Mouse (Mus musculus): ENCODE measurements around the gene Stk11.
A peak's percentile ranks its signal among the peaks of the same experiment; 100 is the strongest.

Gene Stk11

GRCm38 (mm10) chr10:80130403-80131031, 14.9 kb downstream of the Stk11 start:
- no peak for DNase-seq (ENCODE audit: low read depth, low spot score)

- DNase-seq (ENCODE audit: low read depth, low spot score): no peak
Observed at GRCm38 (mm10) chr10:80131316-80131951, 15.8 kb downstream of the Stk11 start.

GRCm38 (mm10) chr10:80131952-80132350, 16.3 kb downstream of the Stk11 start:
- no peak for DNase-seq (ENCODE audit: low read depth, low spot score)

- no peak for DNase-seq (ENCODE audit: low read depth, low spot score)
Observed at GRCm38 (mm10) chr10:80133226-80133849, 17.7 kb downstream of the Stk11 start.

- no peak for DNase-seq (ENCODE audit: low read depth, low spot score)
Observed at GRCm38 (mm10) chr10:80134421-80134820, 18.8 kb downstream of the Stk11 start.

DNA sequence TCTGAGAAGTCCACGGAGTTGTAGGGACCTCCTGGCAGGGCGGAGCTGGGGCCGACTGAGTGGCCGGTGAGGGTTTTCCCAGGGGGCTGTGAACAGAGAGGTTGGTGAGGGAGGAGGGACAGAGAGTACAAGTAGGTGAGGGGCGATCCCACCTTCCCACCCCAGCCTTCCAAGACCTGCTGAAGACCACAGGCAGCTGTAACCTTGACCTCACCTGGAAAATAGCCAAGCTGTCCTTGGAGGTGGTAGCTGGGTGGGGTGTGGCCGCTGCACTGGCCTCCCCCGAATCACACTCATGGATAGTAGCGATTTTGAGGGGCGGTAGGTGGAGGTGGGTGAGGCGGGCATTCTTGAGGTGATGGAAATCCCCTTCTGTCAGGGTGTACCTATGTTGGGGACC, 19.6 kb downstream of the Stk11 start:
- DNase-seq (ENCODE audit: low read depth, low spot score): no peak

GRCm38 (mm10) chr10:80135641-80136040, 20.0 kb downstream of the Stk11 start:
- DNase-seq (ENCODE audit: low read depth, low spot score): no peak

- DNase-seq (ENCODE audit: low read depth, low spot score): no peak
Observed at GRCm38 (mm10) chr10:80136179-80136951, 20.8 kb downstream of the Stk11 start.

DNA sequence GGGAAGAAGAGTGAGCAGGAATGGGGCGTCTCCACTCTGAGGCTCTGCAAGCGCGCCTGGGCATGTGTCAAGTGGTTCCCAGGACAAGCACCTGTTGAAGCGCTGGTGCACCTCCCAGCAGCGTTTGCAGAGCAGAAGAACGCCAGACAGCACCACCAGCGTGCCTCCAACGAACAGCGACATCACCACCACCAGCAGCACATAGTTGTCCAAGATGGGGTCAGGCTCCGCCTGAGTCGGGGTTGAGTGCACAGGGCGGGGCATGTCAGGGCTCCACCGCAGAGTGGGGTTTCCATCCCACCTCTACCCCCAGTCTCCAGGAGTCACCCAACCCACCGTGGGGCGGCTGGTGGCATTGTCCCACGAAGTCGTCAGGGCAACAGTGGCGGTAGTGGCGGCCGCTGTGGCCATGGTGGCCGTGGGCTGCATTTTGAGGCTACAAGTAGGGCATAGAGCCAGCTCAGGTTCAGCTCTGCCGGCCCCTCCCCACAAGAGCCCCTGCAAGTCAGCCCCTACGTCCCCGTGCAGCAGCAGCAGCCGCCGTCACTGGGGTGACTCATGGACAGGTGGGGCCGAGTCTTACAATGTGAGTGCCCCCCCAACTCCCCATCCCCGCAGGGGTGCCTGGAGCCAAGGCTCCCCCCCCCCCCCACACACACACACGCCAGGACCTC, 21.5 kb downstream of the Stk11 start:
- DNase-seq (ENCODE audit: low read depth, low spot score): no peak

DNA sequence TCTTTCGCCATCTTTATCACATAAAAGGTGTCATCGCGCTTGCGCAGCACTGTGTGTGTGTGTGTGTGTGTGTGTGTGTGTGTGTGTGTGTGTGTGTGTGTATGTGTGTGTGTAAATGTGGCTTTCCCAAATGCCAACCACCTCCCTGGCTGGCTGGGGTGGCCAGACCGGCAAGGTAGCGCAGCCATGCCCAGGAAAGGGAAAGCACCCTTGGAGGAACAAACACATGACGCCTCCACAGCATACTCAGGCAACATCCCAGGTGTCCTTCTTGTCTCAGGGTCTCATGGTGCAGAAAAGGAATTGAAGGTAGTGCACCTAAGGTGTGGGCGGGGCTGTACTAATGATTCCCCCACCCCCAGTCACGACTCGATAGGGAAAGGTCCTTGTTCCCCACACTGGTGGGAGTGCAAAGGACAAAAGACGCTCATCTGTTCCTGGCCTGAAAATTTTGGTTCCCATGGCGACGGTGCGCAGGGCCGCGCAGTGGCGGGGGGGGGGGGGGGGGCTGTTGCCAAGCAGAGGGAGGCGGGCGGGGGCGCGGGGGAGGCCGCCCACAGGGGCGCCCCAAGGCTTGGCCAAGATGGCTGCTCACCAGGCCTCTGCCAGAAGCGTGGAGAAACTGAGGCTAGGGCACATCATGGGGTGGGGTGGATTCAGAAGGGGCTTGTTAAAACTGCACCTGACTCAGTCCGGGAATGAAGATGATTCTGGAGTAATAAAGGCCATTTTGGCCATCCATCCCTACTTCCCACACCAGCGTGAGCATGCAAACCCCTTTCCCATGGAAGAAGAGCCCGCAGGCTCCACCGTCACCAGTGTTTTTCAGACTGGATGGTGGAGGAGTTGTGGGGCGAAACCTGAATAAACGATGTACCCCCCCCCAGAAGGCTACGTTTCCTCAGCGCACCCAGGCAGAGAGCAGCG, 22.3 kb downstream of the Stk11 start:
- no peak for DNase-seq (ENCODE audit: low read depth, low spot score)

DNA sequence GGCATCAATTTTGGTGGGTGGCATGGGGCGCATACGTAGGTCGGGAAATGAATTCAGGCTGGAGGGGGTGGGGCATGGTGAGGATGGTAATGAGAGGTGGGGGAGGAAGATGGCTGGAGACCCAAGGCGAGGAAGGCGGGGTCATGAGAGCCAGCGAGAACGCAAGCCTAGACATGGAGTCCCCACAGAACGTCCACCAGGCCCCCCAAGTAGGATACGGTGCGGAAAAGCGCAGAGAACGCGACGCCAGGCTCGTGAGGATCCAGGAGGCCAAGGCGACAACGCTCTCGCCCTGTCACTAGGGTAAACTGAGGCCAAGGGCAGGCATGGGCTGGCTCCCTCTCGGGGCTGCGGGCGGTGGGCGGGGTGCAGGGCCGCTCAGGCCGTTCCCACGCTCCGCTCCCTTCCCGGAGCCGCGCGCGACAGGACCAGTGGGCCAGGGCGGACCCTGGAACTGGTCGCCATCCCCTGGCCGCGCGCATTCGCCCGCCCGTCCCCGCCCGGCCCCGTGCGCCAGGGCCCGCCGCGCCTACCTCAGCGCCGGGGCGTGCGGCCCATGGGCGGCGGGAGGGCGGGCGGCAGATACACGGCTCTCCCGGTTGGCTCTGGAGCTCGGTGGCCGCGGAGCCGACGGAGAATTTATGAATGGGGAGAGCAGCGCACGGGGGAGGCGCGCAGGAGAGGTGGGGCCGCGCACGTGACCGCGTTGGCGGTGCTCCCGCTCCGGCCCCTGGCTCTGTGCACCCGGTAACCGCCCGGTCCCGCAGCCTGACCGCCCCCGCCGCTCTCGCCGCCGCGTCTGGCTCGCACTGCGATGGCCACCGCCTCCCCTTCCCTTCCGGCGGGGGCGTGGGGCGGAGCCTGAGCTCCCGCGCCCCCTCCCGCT, 23.2 kb downstream of the Stk11 start, which contains the start of gene Atp5d:
Gene Atp5d (plus strand): TSS at position 80 of the 886 bp plus-strand sequence.
- no peak for DNase-seq (ENCODE audit: low read depth, low spot score)

DNA sequence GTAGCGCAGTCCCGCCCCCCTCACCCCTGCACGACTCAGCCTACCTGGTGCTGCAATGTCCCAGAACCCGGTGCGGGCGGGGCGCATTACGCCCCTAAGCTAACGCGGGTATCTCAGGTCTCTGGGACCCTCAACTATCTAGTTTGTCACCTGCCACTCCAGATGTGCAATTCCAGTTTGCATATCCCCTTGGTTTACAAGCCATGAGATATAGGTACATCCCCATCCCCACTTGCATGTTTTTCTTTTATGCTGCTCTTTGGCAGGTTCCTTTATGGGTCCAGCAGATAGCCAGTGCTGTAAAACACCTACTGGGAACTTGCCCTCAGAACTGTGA, 23.8 kb downstream of the Stk11 start:
- DNase-seq (ENCODE audit: low read depth, low spot score): no peak

GRCm38 (mm10) chr10:80139975-80140665, 24.5 kb downstream of the Stk11 start:
- no peak for DNase-seq (ENCODE audit: low read depth, low spot score)

GRCm38 (mm10) chr10:80140666-80141035, 25.0 kb downstream of the Stk11 start, which contains the start of gene Cbarp:
Gene Cbarp (minus strand): TSS chr10:80140835.
- DNase-seq (ENCODE audit: low read depth, low spot score): no peak

GRCm38 (mm10) chr10:80141243-80141642, 25.6 kb downstream of the Stk11 start:
- DNase-seq (ENCODE audit: low read depth, low spot score): peak; percentile 81

DNA sequence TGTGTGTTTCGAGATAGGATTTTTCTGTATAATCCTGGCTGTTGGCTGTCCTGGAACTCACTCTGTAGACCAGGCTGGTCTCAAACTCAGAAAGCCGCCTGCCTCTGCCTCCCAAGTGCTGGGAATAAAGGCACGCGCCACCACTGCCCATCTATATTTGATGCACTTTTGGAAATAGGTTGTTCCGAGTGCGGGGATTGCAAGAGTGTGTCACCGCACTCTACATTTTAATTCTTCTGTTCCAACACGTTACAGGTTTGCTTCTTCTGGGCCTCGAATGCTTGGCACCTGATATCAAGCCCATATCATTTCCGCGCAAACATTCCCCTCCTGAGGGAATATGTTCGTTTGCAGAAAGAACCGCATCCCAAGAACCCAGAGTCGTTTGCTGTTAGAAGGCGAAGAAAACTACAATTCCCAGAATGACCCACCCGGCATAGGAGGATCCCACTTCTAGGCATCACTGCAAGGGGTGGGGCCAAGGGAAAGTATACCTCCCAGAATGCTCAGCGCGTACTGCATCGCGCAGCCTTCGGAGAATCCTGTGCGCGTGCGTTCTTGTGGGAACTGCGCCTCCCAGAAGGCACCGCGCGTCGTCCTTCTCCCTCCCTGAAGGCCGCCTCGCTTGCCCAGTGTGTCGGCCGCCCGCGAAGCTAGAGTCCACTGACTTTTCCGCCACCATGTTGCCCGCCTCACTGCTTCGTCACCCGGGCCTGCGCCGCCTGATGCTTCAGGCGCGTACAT, 26.4 kb downstream of the Stk11 start:
- peak; percentile 96 for DNase-seq (ENCODE audit: low read depth, low spot score)

DNA sequence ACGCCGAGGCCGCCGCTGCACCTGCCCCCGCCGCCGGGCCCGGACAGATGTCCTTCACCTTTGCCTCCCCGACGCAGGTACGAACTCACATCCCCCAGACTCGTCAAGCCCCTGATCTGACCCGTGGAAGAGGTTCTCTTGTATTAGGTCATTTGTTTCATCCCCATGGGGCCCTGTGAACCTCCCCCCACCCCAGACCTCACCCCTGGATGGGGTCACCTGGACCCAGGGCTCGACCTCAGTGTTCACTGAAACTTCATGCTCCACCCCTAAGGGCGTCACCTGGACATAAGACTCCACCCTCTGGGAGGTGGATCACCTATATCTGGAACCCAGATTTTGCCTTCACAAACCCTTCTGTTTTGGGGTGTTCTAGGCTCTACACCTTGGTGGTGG, 26.9 kb downstream of the Stk11 start:
- DNase-seq (ENCODE audit: low read depth, low spot score): no peak

DNA sequence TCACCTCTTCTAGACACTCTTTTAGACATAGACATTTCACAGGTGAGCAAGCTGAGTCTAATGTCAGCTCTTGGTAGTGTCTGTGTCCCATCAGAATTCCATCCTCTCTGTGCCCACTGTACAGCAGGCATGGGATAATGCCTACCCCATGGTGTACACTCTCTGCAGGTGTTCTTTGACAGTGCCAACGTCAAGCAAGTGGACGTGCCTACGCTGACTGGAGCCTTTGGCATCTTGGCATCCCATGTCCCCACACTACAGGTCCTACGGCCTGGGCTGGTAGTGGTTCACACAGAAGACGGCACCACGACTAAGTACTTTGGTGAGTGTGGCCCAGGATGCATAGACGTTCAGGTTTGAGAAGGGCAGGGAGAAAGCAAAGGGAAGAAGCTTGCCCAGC, 28.1 kb downstream of the Stk11 start:
- no peak for DNase-seq (ENCODE audit: low read depth, low spot score)

All from retina, adult 2 months (tissue).